Mouse (Mus musculus): Measurements from ENCODE around the gene Tstd1.

- no peak for TF ChIP-seq MYOG (IDR thresholded peaks at IDR 0.05; ENCODE audit: control insufficient read depth, extremely low read depth, insufficient read length)
- no peak for TF ChIP-seq CTCF (IDR thresholded peaks at IDR 0.05; ENCODE audit: control insufficient read depth, insufficient read depth, insufficient read length)
Observed at GRCm38 (mm10) chr1:171424638-171425037, 6.0 kb downstream of the Tstd1 start.
